In genomic region chr1:36982191-36982961, GRCm38 (mm10) we compare ENCODE assay signal across 15 mouse cellular contexts. TPM values are rescaled to one million over a fixed set of nuclear protein-coding genes. Genes with fewer than 3 reads are reported as not detected.
"Had no signal": no experiment of that assay in that cellular context is flagged by ENCODE, and none has a peak within 500 bp of the region (broad histone marks: within the 10 kb centered on the region; RNA-seq: fewer than 3 reads in every experiment).

No protein-coding gene starts in this region.

- DNase-seq: kidney, adult 9 months; kidney, postnatal 14 days; layer of hippocampus, postnatal 36 days; liver, embryonic 13.5 days; lung, adult 2 months; lung, postnatal 14 days; lung, postnatal 4 days; retina, postnatal 1 day; right cerebral cortex, postnatal 25 days; thymus, adult 18-20 months; thymus, postnatal 36 days had no signal

RNA-seq across cellular contexts. Expression of gene Vwa3b, which starts 44.0 kb away (rescaled TPM):
- total RNA-seq: megakaryocyte progenitor cell, adult 5-6 weeks; megakaryocyte-erythroid progenitor cell, adult 5-6 weeks; monocyte, adult 5-6 weeks had no signal
- polyA plus RNA-seq: liver, embryonic 13.5 days; myocyte had no signal
